In the genomic region with DNA sequence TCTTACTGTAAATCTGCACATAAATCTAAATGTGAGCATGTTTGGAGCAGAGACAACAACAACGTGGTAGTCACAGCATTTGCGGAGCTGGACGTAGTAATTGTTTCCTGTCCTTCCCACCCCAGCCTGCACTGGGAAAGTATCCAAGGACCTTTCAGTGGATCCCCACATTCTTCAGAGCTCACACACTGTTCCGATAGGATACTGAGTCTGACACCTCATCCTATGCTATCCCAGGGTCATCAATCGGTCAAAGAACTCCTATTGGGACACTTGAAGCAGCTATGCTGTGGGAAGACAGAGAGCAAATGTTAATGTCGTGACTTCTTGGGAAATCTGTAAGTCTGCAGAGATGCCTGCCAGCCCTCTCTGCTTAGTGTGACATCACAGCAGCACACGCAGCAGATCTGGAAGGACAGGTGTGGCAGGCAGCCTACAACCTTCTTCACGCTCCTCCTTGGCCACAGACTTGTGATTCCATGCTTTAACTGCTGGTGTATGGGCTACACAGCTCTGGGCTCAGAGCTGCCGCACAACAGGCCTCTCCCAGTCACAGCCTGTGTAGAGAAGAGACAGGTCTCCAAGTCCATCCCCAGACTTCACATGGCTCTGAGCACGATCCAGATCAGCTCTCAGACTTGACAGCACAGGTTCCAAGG, we compare ENCODE assay signal across 15 mouse cellular contexts.
DNase-seq lines count a peak whose midpoint lies in the region; ATAC-seq and TF ChIP-seq lines count a peak whose summit lies in the region.
"Had no signal": no experiment of that assay in that cellular context is flagged by ENCODE, and none has a peak within 500 bp of the region (broad histone marks: within the 10 kb centered on the region; RNA-seq: fewer than 3 reads in every experiment).

No protein-coding gene starts in this region.

- H3K4me3 ChIP-seq in gastrocnemius, adult 2 months = no peak overlapping the region
- H3K4me3 ChIP-seq in testis, adult 2 months (ENCODE audit: control insufficient read depth, low read depth, low read length) = peak overlapping the region; percentile 82
- no peak overlapping the region for H3K4me3 ChIP-seq in limb, embryonic 14.5 days (replicated peaks; ENCODE audit: low read length)
- H3K4me3 ChIP-seq: forebrain, embryonic 10.5 days; hindbrain, embryonic 13.5 days; midbrain, embryonic 10.5 days; neural tube, embryonic 13.5 days had no signal

- H3K9me3 ChIP-seq in limb, embryonic 14.5 days (ENCODE audit: control insufficient read depth, low read length) = no peaks in the 10 kb centered on the region
- H3K9me3 ChIP-seq: forebrain, embryonic 10.5 days; hindbrain, embryonic 13.5 days; midbrain, embryonic 10.5 days; neural tube, embryonic 13.5 days had no signal

- H3K4me2 ChIP-seq in limb, embryonic 14.5 days (replicated peaks; ENCODE audit: low read depth, low read length, severe bottlenecking) = no peak overlapping the region
- H3K4me2 ChIP-seq: hindbrain, embryonic 13.5 days; neural tube, embryonic 13.5 days had no signal

- H3K9ac ChIP-seq in limb, embryonic 14.5 days (ENCODE audit: low read depth, low read length, severe bottlenecking) = no peak overlapping the region
- H3K9ac ChIP-seq: hindbrain, embryonic 13.5 days; neural tube, embryonic 13.5 days had no signal

- no peak for TF ChIP-seq POLR2A in testis, adult 2 months (IDR thresholded peaks at IDR 0.05; ENCODE audit: control insufficient read depth, low read depth, low read length)
- TF ChIP-seq POLR2A in limb, embryonic 14.5 days (IDR thresholded peaks at IDR 0.05; ENCODE audit: borderline replicate concordance, extremely low read depth, insufficient read depth, insufficient read length) = no peak

- ATAC-seq in limb, embryonic 14.5 days (ENCODE audit: low FRiP score, low read depth) = peak; percentile 82
- ATAC-seq in activated CD4-positive, CD25-positive, alpha-beta regulatory T cell, adult 4 months = no peak

- no peaks in the 10 kb centered on the region for H3K27me3 ChIP-seq in testis, adult 2 months (ENCODE audit: control insufficient read depth, insufficient read depth, low read length)
- no peaks in the 10 kb centered on the region for H3K27me3 ChIP-seq in limb, embryonic 14.5 days (ENCODE audit: control insufficient read depth, insufficient read depth, low read length)
- H3K27me3 ChIP-seq: hindbrain, embryonic 13.5 days; neural tube, embryonic 13.5 days had no signal

- peak overlapping the region; percentile 38; the same call in 1 of the 2 replicates for H3K27ac ChIP-seq in gastrocnemius, adult 2 months
- no peak overlapping the region for H3K27ac ChIP-seq in testis, adult 2 months (ENCODE audit: control insufficient read depth, insufficient read depth, low read depth, low read length)
- no peak overlapping the region for H3K27ac ChIP-seq in limb, embryonic 14.5 days (replicated peaks; ENCODE audit: low read depth, low read length)
- H3K27ac ChIP-seq: forebrain, embryonic 10.5 days; hindbrain, embryonic 13.5 days; midbrain, embryonic 10.5 days; neural tube, embryonic 13.5 days had no signal

- 51% methylated on average over 10 of the region's 10 CpGs for WGBS in limb, embryonic 14.5 days

- H3K4me1 ChIP-seq in testis, adult 2 months (ENCODE audit: control insufficient read depth, insufficient read depth, low read length) = peaks cover 4% of the 10 kb centered on the region; the same call in 1 of the 2 replicates
- H3K4me1 ChIP-seq in limb, embryonic 14.5 days (ENCODE audit: control insufficient read depth, insufficient read depth, low read length) = peaks cover 3% of the 10 kb centered on the region
- H3K4me1 ChIP-seq: hindbrain, embryonic 13.5 days; neural tube, embryonic 13.5 days had no signal

- TF ChIP-seq CTCF in gastrocnemius, adult 2 months (IDR thresholded peaks at IDR 0.05) = no peak
- no peak for TF ChIP-seq CTCF in testis, adult 2 months (IDR thresholded peaks at IDR 0.05; ENCODE audit: control insufficient read depth, insufficient read depth, insufficient replicate concordance, low read depth, low read length)

- H3K36me3 ChIP-seq in testis, adult 2 months (ENCODE audit: control insufficient read depth, insufficient read depth, low read length) = peaks cover 3% of the 10 kb centered on the region
- no peaks in the 10 kb centered on the region for H3K36me3 ChIP-seq in limb, embryonic 14.5 days (ENCODE audit: control insufficient read depth, insufficient read depth, low read length)
- H3K36me3 ChIP-seq: forebrain, embryonic 10.5 days; hindbrain, embryonic 13.5 days; midbrain, embryonic 10.5 days; neural tube, embryonic 13.5 days had no signal

- no peak for DNase-seq in gastrocnemius, adult 2 months
- DNase-seq in gastrocnemius, postnatal 10 days = no peak
- DNase-seq in testis, postnatal 14 days (ENCODE audit: low spot score) = no peak
- DNase-seq in limb, embryonic 14.5 days (ENCODE audit: low spot score) = peak; percentile 71
- DNase-seq in left cerebral cortex, adult 9 months (ENCODE audit: low spot score in 2 of 2) = no peak
- DNase-seq in left cerebral cortex, adult 18-20 months (ENCODE audit: low spot score in 2 of 2) = no peak
- DNase-seq: adrenal gland, postnatal 25 days; cerebellum, adult 11-12 months; gastrocnemius, postnatal 25 days had no signal

- intact Hi-C loops in gastrocnemius, adult 2 months (cut with DNase I) = no loop called here
